Mouse (Mus musculus): ENCODE results near the gene Srrm4.

The Srrm4 gene

GRCm38 (mm10) chr5:116490826-116491225, 100.8 kb downstream of the Srrm4 start:
- no peak for DNase-seq (ENCODE audit: low read depth, low spot score)

GRCm38 (mm10) chr5:116489621-116490020, 102.0 kb downstream of the Srrm4 start:
- DNase-seq (ENCODE audit: low read depth, low spot score), result no peak

- no peak for DNase-seq (ENCODE audit: low read depth, low spot score)
Observed at GRCm38 (mm10) chr5:116486135-116486534, 105.5 kb downstream of the Srrm4 start.

- DNase-seq (ENCODE audit: low read depth, low spot score), result no peak
Observed at GRCm38 (mm10) chr5:116485069-116485468, 106.5 kb downstream of the Srrm4 start.

- no peak for DNase-seq (ENCODE audit: low read depth, low spot score)
Observed at GRCm38 (mm10) chr5:116484236-116484635, 107.4 kb downstream of the Srrm4 start.

GRCm38 (mm10) chr5:116478607-116479371, 112.8 kb downstream of the Srrm4 start:
- DNase-seq (ENCODE audit: low read depth, low spot score), result no peak

- no peak for DNase-seq (ENCODE audit: low read depth, low spot score)
Observed at GRCm38 (mm10) chr5:116476006-116476405, 115.6 kb downstream of the Srrm4 start.

- DNase-seq (ENCODE audit: low read depth, low spot score), result no peak
Observed at GRCm38 (mm10) chr5:116461354-116462042, 130.1 kb downstream of the Srrm4 start.

- no peak for DNase-seq (ENCODE audit: low read depth, low spot score)
Observed at GRCm38 (mm10) chr5:116459970-116460369, 131.6 kb downstream of the Srrm4 start.

GRCm38 (mm10) chr5:116457791-116458190, 133.8 kb downstream of the Srrm4 start:
- no peak for DNase-seq (ENCODE audit: low read depth, low spot score)

- no peak for DNase-seq (ENCODE audit: low read depth, low spot score)
Observed at GRCm38 (mm10) chr5:116456796-116457515, 134.7 kb downstream of the Srrm4 start.

- DNase-seq (ENCODE audit: low read depth, low spot score), result no peak
Observed at GRCm38 (mm10) chr5:116453401-116453851, 138.2 kb downstream of the Srrm4 start.

GRCm38 (mm10) chr5:116450901-116451300, 140.7 kb downstream of the Srrm4 start:
- DNase-seq (ENCODE audit: low read depth, low spot score), result no peak

GRCm38 (mm10) chr5:116449522-116450225, 141.9 kb downstream of the Srrm4 start:
- no peak for DNase-seq (ENCODE audit: low read depth, low spot score)

GRCm38 (mm10) chr5:116448409-116449191, 143.0 kb downstream of the Srrm4 start:
- DNase-seq (ENCODE audit: low read depth, low spot score), result no peak

GRCm38 (mm10) chr5:116447821-116448350, 143.7 kb downstream of the Srrm4 start:
- no peak for DNase-seq (ENCODE audit: low read depth, low spot score)

- DNase-seq (ENCODE audit: low read depth, low spot score), result no peak
Observed at GRCm38 (mm10) chr5:116446552-116446951, 145.1 kb downstream of the Srrm4 start.

- no peak for DNase-seq (ENCODE audit: low read depth, low spot score)
Observed at GRCm38 (mm10) chr5:116445634-116446367, 145.8 kb downstream of the Srrm4 start.

- DNase-seq (ENCODE audit: low read depth, low spot score), result no peak
Observed at GRCm38 (mm10) chr5:116444517-116444916, 147.1 kb downstream of the Srrm4 start.

- no peak for DNase-seq (ENCODE audit: low read depth, low spot score)
Observed at GRCm38 (mm10) chr5:116443459-116443940, 148.1 kb downstream of the Srrm4 start.
